In genomic region chr16:76354289-76354688, GRCm38 (mm10) we compare ENCODE assay signal across 21 mouse cellular contexts. TPM values are rescaled to one million over a fixed set of nuclear protein-coding genes. Genes with fewer than 3 reads are reported as not detected.
DNase-seq lines count a peak whose midpoint lies in the region; ATAC-seq and TF ChIP-seq lines count a peak whose summit lies in the region.
"Had no signal": no experiment of that assay in that cellular context is flagged by ENCODE, and none has a peak within 500 bp of the region (broad histone marks: within the 10 kb centered on the region; RNA-seq: fewer than 3 reads in every experiment).

No protein-coding gene starts in this region.

- no peak overlapping the region for H3K4me2 ChIP-seq in intestine, postnatal 0 days (replicated peaks; ENCODE audit: low read depth)
- H3K4me2 ChIP-seq: embryonic facial prominence, embryonic 15.5 days; forebrain, embryonic 12.5 days; heart, embryonic 11.5 days; lung, embryonic 15.5 days; midbrain, embryonic 13.5 days had no signal

- H3K9ac ChIP-seq in intestine, postnatal 0 days (ENCODE audit: low read depth, low read length) = no peak overlapping the region
- H3K9ac ChIP-seq: embryonic facial prominence, embryonic 15.5 days; forebrain, embryonic 12.5 days; liver, embryonic 13.5 days; lung, embryonic 15.5 days; midbrain, embryonic 13.5 days had no signal

- H3K36me3 ChIP-seq in intestine, postnatal 0 days (ENCODE audit: control insufficient read depth, insufficient read depth) = peaks cover 15% of the 10 kb centered on the region
- peaks cover 33% of the 10 kb centered on the region for H3K36me3 ChIP-seq in forebrain, embryonic 10.5 days (replicated peaks)

- H3K9me3 ChIP-seq in intestine, postnatal 0 days (ENCODE audit: control insufficient read depth) = no peaks in the 10 kb centered on the region
- no peaks in the 10 kb centered on the region for H3K9me3 ChIP-seq in forebrain, embryonic 10.5 days
- H3K9me3 ChIP-seq: embryonic facial prominence, embryonic 15.5 days; forebrain, embryonic 12.5 days; limb, embryonic 10.5 days; liver, embryonic 13.5 days; lung, embryonic 15.5 days; midbrain, embryonic 13.5 days had no signal

- H3K27me3 ChIP-seq in intestine, postnatal 0 days (replicated peaks; ENCODE audit: control insufficient read depth, insufficient read depth, low read length) = no peaks in the 10 kb centered on the region
- H3K27me3 ChIP-seq in forebrain, embryonic 10.5 days (ENCODE audit: poor library complexity, severe bottlenecking) = no peaks in the 10 kb centered on the region
- H3K27me3 ChIP-seq: embryonic facial prominence, embryonic 15.5 days; forebrain, embryonic 12.5 days; liver, embryonic 13.5 days; lung, embryonic 15.5 days; midbrain, embryonic 13.5 days had no signal

- H3K4me3 ChIP-seq in intestine, postnatal 0 days (ENCODE audit: low read depth, low read length) = no peak overlapping the region
- no peak overlapping the region for H3K4me3 ChIP-seq in forebrain, embryonic 10.5 days
- H3K4me3 ChIP-seq: embryonic facial prominence, embryonic 15.5 days; forebrain, embryonic 12.5 days; limb, embryonic 10.5 days; liver, embryonic 13.5 days; lung, embryonic 15.5 days; midbrain, embryonic 13.5 days had no signal

- peaks cover 17% of the 10 kb centered on the region for H3K4me1 ChIP-seq in intestine, postnatal 0 days (replicated peaks; ENCODE audit: control insufficient read depth, insufficient read depth, low read length)
- peaks cover 27% of the 10 kb centered on the region for H3K4me1 ChIP-seq in forebrain, embryonic 10.5 days

- WGBS in intestine, postnatal 0 days = 38% methylated on average over 7 of the region's 7 CpGs
- 95% methylated on average over 7 of the region's 7 CpGs for WGBS in forebrain, embryonic 10.5 days

- ATAC-seq in CD4-positive, CD25-positive, alpha-beta regulatory T cell, adult 4 months = peak; percentile 60
- ATAC-seq in intestine, postnatal 0 days = peak; percentile 4; the same call in 1 of the 2 replicates
- ATAC-seq: hindbrain, postnatal 0 days; midbrain, embryonic 13.5 days had no signal

- peak; percentile 72 for DNase-seq in CD4-positive helper T cell, adult 2 months (ENCODE audit: low read depth, low spot score)
- peak; percentile 75 to 80 for DNase-seq in thymus, postnatal 10 days (ENCODE audit: low spot score in 2 of 2)
- DNase-seq in urinary bladder, postnatal 36 days (ENCODE audit: low spot score in 2 of 2) = no peak
- DNase-seq in urinary bladder, postnatal 25 days (ENCODE audit: low spot score) = no peak
- no peak for DNase-seq in forebrain, embryonic 10.5 days (ENCODE audit: extremely low spot score, low spot score)
- DNase-seq: adrenal gland, adult 2 months; cerebellum, adult 9-11 months; gastrocnemius, postnatal 36 days; heart, postnatal 4 days; spleen, adult 18-20 months had no signal

- no peak for TF ChIP-seq CTCF in intestine, postnatal 0 days (IDR thresholded peaks at IDR 0.05; ENCODE audit: low read depth)

- 0 out of 2 replicates have a peak overlapping the region, but pooled peaks have one; percentile 21 for H3K27ac ChIP-seq in intestine, postnatal 0 days (ENCODE audit: low read depth, low read length)
- H3K27ac ChIP-seq in forebrain, embryonic 10.5 days = no peak overlapping the region
- H3K27ac ChIP-seq: embryonic facial prominence, embryonic 15.5 days; forebrain, embryonic 12.5 days; hindbrain, postnatal 0 days; kidney, postnatal 0 days; limb, embryonic 10.5 days; lung, embryonic 15.5 days; midbrain, embryonic 13.5 days had no signal

RNA-seq across cellular contexts. Expression of gene Nrip1, which starts 19.3 kb away (rescaled TPM):
- polyA plus RNA-seq in CD4-positive, CD25-positive, alpha-beta regulatory T cell, adult 4 months (2017; shearing (Covaris generic)) = 10 to 100 TPM; 42.3 to 52.8 TPM
- polyA plus RNA-seq in intestine, postnatal 0 days (2015; fragmentation: Nextera tagmentation; extraction: Ambion mirVana) = 27.8 and 31.1 TPM in 2 replicates
- 38.5 and 45.5 TPM in 2 replicates for polyA plus RNA-seq in forebrain, embryonic 10.5 days (2016; fragmentation: Nextera tagmentation; extraction: Ambion mirVana)

Comparison
In these comparisons a context has a peak if more than half of its experiments do, and no peak if none do; other contexts are left out.
1. DNase-seq: peak in CD4-positive helper T cell, adult 2 months (single experiment) and thymus, postnatal 10 days (2 of 2); none in urinary bladder, postnatal 36 days (0 of 2), urinary bladder, postnatal 25 days (single experiment) and forebrain, embryonic 10.5 days (single experiment).